Mouse (Mus musculus): ENCODE data around the gene Gria2.

DNA sequence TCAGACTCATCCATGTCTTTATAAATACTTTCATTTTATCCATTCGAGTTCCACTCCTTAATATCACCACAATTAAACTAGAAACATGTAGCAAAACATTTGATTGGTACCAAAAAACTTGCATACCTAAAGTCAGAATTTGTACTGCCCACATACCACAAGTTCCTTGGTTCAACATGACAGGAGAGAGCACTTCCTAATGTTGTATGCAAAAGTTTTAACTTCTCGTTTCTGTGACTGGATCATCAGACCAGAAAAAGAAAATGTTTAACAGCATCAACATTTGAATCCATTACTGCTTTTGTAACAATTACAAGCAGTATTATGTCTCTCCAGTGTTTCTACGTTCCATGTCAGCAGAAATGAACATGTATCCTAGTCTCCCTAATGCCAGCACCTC, 9.6 kb upstream of the Gria2 start:
- no peak for TF ChIP-seq CTCF (IDR thresholded peaks at IDR 0.05; ENCODE audit: borderline replicate concordance, insufficient read depth, low read length)
- no peak for TF ChIP-seq POLR2A (IDR thresholded peaks at IDR 0.05; ENCODE audit: low read depth, low read length)
